Mouse (Mus musculus) limb, embryonic 12.5 days (tissue): Measurements from ENCODE around the gene Dpp6. TPM values are rescaled to one million over a fixed set of nuclear protein-coding genes. Genes with fewer than 3 reads are reported as not detected.

ENCODE experiments used
- ATAC-seq: fragments of 200-750 bp; cut with Nextera tagmentation; 2 replicates; pipeline ENCODE4 v1.8.0; 2017; ENCODE audit warnings: low read depth, moderate TSS enrichment; ENCODE audit not compliant: insufficient number of reproducible peaks, insufficient read depth, low FRiP score, low TSS enrichment
- H3K27ac ChIP-seq: fragments of 300-500 bp; sonication (generic); 2 replicates; pipeline ENCODE4 v1.5.1; 2016; ENCODE audit warnings: mild to moderate bottlenecking, moderate library complexity
- H3K27me3 ChIP-seq: fragments of 300-500 bp; sonication (generic); 2 replicates; pipeline ENCODE4 v1.6.1; 2016; ENCODE audit warnings: mild to moderate bottlenecking, moderate library complexity
- H3K36me3 ChIP-seq: fragments of 300-500 bp; sonication (generic); 2 replicates; pipeline ENCODE4 v1.6.1; 2016; ENCODE audit warnings: mild to moderate bottlenecking, moderate library complexity
- H3K4me1 ChIP-seq: fragments of 300-500 bp; sonication (generic); replicated peaks from 2 replicates; pipeline ENCODE4 v1.6.1; 2016
- H3K4me2 ChIP-seq: fragments of 300-500 bp; sonication (generic); 2 replicates; pipeline ENCODE4 v1.6.1; 2016; ENCODE audit warnings: mild to moderate bottlenecking, moderate library complexity
- H3K4me3 ChIP-seq: fragments of 300-500 bp; sonication (generic); replicated peaks from 2 replicates; pipeline ENCODE4 v1.5.1; 2016; ENCODE audit warnings: mild to moderate bottlenecking
- H3K9ac ChIP-seq: fragments of 300-500 bp; sonication (generic); replicated peaks from 2 replicates; pipeline ENCODE4 v1.6.1; 2016; ENCODE audit warnings: mild to moderate bottlenecking, moderate library complexity
- H3K9me3 ChIP-seq: fragments of 300-500 bp; sonication (generic); 2 replicates; pipeline ENCODE4 v1.6.1; 2016; ENCODE audit warnings: mild to moderate bottlenecking, moderate library complexity
- WGBS: fragments of 180-500 bp; shearing (Covaris S2); methylation state at CpG from one replicate; pipeline ENCODE4 v1.1.7; 2016; 5-methylcytosine and 5-hydroxymethylcytosine counted together
- polyA plus RNA-seq: library from polyadenylated mRNA; unstranded; fragments of >200 nt; fragmentation: Nextera tagmentation; extraction: Ambion mirVana; gene quantifications from 2 replicates; pipeline ENCODE4 v1.2.1, GENCODE M21; 2016

The Dpp6 gene
- polyA plus RNA-seq, 1 experiment from 2014 or later = 1.8 TPM

GRCm38 (mm10) chr5:27544816-27545270 is 727.8 kb downstream of the Dpp6 start:
- no peaks in the 10 kb centered on the region for H3K4me1 ChIP-seq
- WGBS = 31% methylated on average over 2 of the region's 2 CpGs
- H3K27ac ChIP-seq = no peak overlapping the region
- no peaks in the 10 kb centered on the region for H3K9me3 ChIP-seq
- H3K4me3 ChIP-seq = no peak overlapping the region
- peak; percentile 75; the same call in 1 of the 2 replicates for ATAC-seq
- no peaks in the 10 kb centered on the region for H3K27me3 ChIP-seq
- no peaks in the 10 kb centered on the region for H3K36me3 ChIP-seq
- H3K9ac ChIP-seq = no peak overlapping the region
- H3K4me2 ChIP-seq = no peak overlapping the region

- 81% methylated on average over 4 of the region's 4 CpGs for WGBS
Measured at GRCm38 (mm10) chr5:27549291-27549690, 732.3 kb downstream of the Dpp6 start.

DNA sequence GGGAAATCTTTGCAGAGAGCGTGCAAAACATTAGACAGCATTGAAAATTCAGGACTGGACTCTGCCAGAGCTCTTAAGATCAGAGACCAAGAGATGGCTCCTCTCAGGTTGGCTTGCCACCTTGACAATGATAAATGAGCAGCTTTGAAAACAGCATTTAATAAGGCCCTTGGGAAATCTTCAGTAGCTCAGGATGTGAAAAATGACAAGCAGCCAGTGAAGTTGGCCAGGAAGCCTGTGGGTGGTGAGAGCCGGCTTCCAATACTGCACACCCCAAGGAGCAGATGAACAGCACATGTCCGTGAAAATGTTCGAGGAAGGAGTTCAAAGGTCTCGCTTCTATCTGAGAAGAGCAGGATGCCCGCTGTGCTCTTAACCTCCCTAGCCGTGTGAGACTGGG is 748.7 kb downstream of the Dpp6 start:
- Histone ChIP-seq H3K9ac (no peak overlapping the region), H3K36me3 (no peaks in the 10 kb centered on the region), H3K4me2 (no peak overlapping the region), H3K27ac (no peak overlapping the region), H3K9me3 (no peaks in the 10 kb centered on the region), H3K4me1 (no peaks in the 10 kb centered on the region), H3K27me3 (no peaks in the 10 kb centered on the region), H3K4me3 (no peak overlapping the region)
- 53% methylated on average over 7 of the region's 7 CpGs for WGBS
- ATAC-seq = no peak

More at GRCm38 (mm10) chr5:27549291-27549690, 732.3 kb downstream of the Dpp6 start:
- Histone ChIP-seq H3K4me3 (no peak overlapping the region), H3K4me2 (no peak overlapping the region), H3K9me3 (no peaks in the 10 kb centered on the region), H3K36me3 (no peaks in the 10 kb centered on the region), H3K27me3 (no peaks in the 10 kb centered on the region), H3K9ac (no peak overlapping the region), H3K27ac (no peak overlapping the region), H3K4me1 (no peaks in the 10 kb centered on the region)
- no peak for ATAC-seq

DNA sequence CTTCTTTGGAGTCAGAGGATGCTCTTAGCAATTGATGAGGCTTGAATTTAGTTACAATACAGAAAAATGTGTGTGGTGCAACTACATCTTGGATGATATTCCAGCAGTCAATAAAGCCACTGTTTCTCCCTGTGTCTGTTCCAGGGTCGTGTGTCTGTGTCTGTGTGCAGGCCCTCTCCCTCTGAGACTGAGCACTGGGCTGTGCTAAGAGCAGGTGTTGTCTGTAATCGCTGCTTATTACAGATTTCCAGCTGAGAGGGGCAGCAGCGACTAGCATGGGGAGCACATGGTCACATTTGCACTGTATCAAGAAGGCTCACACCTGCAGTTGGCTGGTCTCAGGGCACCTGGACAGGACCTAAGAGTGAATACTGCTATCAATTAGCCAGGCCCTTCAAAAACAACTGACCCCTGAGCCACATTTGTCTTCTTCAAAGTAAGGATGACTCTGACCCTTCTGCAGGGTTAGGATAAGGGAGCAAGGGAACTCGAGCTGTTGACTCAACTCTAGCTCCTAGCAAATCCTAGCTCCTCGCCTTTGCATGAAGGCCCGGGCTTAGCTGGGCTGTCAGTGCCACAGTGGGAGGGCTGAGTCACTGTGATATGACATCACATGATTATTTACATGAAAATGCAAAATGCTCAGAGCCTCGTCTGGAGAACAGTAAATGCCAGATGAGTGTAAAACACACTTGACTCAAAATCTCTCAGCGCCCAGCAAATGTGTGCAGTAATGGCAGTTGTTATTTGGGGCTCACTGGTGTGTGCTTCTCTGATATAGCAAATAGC is 771.2 kb downstream of the Dpp6 start:
- H3K4me2 ChIP-seq = no peak overlapping the region
- no peaks in the 10 kb centered on the region for H3K36me3 ChIP-seq
- H3K4me1 ChIP-seq = no peaks in the 10 kb centered on the region
- H3K9me3 ChIP-seq = no peaks in the 10 kb centered on the region
- no peaks in the 10 kb centered on the region for H3K27me3 ChIP-seq
- 56% methylated on average over 8 of the region's 8 CpGs for WGBS
- no peak for ATAC-seq
- H3K9ac ChIP-seq = no peak overlapping the region
- H3K4me3 ChIP-seq = no peak overlapping the region
- H3K27ac ChIP-seq = no peak overlapping the region

DNA sequence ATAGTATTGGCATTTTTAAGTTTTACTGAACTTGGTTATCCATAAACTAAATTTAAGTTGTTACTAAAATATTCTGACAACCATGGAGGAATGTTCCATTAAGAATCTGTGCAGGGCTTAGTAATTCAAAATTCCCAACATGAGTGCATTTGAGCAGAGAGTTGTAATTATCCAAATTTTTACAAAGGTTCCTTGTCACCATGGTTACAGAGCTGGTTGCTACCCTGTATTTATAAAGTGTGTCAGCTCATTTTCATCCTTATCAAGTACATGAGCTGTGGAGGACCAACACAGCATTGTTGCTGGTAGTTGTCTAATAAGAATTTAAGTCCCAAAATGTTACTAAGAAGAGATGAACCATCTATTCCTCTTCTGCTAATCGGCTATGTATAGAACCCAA is 787.1 kb downstream of the Dpp6 start:
- no peaks in the 10 kb centered on the region for H3K36me3 ChIP-seq
- WGBS = 90% methylated on average over 1 of the region's 1 CpGs
- H3K27me3 ChIP-seq = no peaks in the 10 kb centered on the region
- H3K4me3 ChIP-seq = no peak overlapping the region
- ATAC-seq = no peak
- H3K9me3 ChIP-seq = no peaks in the 10 kb centered on the region
- H3K9ac ChIP-seq = no peak overlapping the region
- no peak overlapping the region for H3K4me2 ChIP-seq
- no peak overlapping the region for H3K27ac ChIP-seq
- H3K4me1 ChIP-seq = no peaks in the 10 kb centered on the region

DNA sequence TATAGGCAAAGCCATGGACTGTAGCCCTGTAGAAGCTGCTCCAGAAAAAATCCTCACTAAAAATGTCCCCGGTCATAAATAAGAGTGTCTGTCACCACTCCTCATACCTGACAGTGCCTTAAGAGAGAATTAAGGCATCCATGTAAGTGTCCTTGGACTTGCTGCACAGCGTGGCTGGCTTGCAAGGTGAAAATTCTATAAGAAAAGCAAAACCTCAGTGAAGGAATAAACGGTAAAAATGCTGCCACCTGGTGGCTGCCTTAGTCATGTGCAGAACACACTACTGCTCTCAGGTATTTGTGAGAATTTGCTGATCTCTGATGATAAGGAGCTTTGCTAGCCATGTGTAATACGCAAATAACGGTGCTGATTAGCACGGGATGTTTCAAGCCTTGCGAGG is 798.8 kb downstream of the Dpp6 start:
- H3K27ac ChIP-seq = no peak overlapping the region
- H3K4me1 ChIP-seq = no peaks in the 10 kb centered on the region
- H3K9ac ChIP-seq = no peak overlapping the region
- no peak overlapping the region for H3K4me2 ChIP-seq
- H3K9me3 ChIP-seq = no peaks in the 10 kb centered on the region
- H3K36me3 ChIP-seq = no peaks in the 10 kb centered on the region
- no peak; the same call in 1 of the 2 replicates for ATAC-seq
- no peak overlapping the region for H3K4me3 ChIP-seq
- H3K27me3 ChIP-seq = no peaks in the 10 kb centered on the region
- 33% methylated on average over 7 of the region's 7 CpGs for WGBS

DNA sequence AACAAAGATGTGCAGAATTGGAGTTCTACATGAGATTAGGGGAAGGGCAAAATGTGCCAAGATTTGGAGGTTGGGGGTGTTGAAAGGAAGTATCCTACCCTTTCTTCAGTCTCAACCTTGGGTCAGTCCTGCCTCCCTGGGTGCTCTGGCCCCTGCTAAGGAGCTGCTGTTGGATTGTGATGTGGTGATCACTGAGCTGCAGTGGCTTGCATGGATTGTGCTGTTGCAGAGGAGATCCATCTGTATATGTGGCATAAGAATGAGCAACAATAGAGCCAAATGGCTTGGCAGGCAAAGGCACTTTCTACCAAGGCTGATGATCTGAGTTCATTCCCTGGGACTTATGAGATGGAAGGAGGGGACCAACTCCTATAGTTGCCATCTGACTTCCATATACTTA is 804.8 kb downstream of the Dpp6 start:
- no peak overlapping the region for H3K27ac ChIP-seq
- no peak overlapping the region for H3K4me3 ChIP-seq
- no peaks in the 10 kb centered on the region for H3K9me3 ChIP-seq
- H3K4me1 ChIP-seq = no peaks in the 10 kb centered on the region
- H3K4me2 ChIP-seq = no peak overlapping the region
- no peak for ATAC-seq
- H3K36me3 ChIP-seq = no peaks in the 10 kb centered on the region
- no peaks in the 10 kb centered on the region for H3K27me3 ChIP-seq
- H3K9ac ChIP-seq = no peak overlapping the region

DNA sequence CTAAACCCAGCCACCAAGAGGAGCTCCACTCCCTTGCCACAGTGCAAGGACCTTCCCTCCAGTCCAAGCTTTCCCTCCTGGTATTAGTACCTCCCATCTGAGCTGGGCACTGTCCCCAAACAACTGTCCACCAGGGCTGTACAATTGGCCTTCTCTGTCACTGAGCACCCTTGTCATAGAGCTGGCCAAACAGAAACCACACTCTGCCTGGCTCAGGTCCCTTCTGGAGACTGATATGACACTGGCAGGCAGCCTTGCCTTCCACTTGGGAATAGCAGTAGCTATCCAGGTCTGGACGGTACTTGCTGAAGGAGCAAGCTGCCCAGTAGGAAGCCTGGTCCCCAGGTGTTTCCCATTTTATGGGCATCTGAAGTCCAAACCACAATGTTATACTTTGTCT is 806.9 kb downstream of the Dpp6 start:
- WGBS = 59% methylated on average over 1 of the region's 1 CpGs
- H3K36me3 ChIP-seq = no peaks in the 10 kb centered on the region
- H3K27ac ChIP-seq = no peak overlapping the region
- H3K4me1 ChIP-seq = no peaks in the 10 kb centered on the region
- no peaks in the 10 kb centered on the region for H3K27me3 ChIP-seq
- H3K4me3 ChIP-seq = no peak overlapping the region
- H3K9ac ChIP-seq = no peak overlapping the region
- ATAC-seq = no peak
- no peaks in the 10 kb centered on the region for H3K9me3 ChIP-seq
- no peak overlapping the region for H3K4me2 ChIP-seq

GRCm38 (mm10) chr5:27632151-27632550 is 815.1 kb downstream of the Dpp6 start:
- ATAC-seq = no peak
- no peak overlapping the region for H3K27ac ChIP-seq
- no peak overlapping the region for H3K4me3 ChIP-seq
- H3K27me3 ChIP-seq = no peaks in the 10 kb centered on the region
- H3K9me3 ChIP-seq = no peaks in the 10 kb centered on the region
- no peaks in the 10 kb centered on the region for H3K4me1 ChIP-seq
- no peaks in the 10 kb centered on the region for H3K36me3 ChIP-seq
- no peak overlapping the region for H3K4me2 ChIP-seq
- 84% methylated on average over 2 of the region's 2 CpGs for WGBS
- no peak overlapping the region for H3K9ac ChIP-seq

GRCm38 (mm10) chr5:27635941-27636340 is 818.9 kb downstream of the Dpp6 start:
- H3K27me3 ChIP-seq = no peaks in the 10 kb centered on the region
- H3K27ac ChIP-seq = no peak overlapping the region
- no peak overlapping the region for H3K4me3 ChIP-seq
- no peaks in the 10 kb centered on the region for H3K4me1 ChIP-seq
- no peaks in the 10 kb centered on the region for H3K9me3 ChIP-seq
- no peak overlapping the region for H3K4me2 ChIP-seq
- no peaks in the 10 kb centered on the region for H3K36me3 ChIP-seq
- 66% methylated on average over 2 of the region's 2 CpGs for WGBS
- no peak overlapping the region for H3K9ac ChIP-seq
- no peak for ATAC-seq

- no peaks in the 10 kb centered on the region for H3K9me3 ChIP-seq
- no peak overlapping the region for H3K9ac ChIP-seq
- 70% methylated on average over 1 of the region's 1 CpGs for WGBS
- no peak overlapping the region for H3K4me3 ChIP-seq
- no peak for ATAC-seq
- no peaks in the 10 kb centered on the region for H3K27me3 ChIP-seq
- H3K36me3 ChIP-seq = no peaks in the 10 kb centered on the region
- no peaks in the 10 kb centered on the region for H3K4me1 ChIP-seq
- H3K4me2 ChIP-seq = no peak overlapping the region
- no peak overlapping the region for H3K27ac ChIP-seq
Measured at GRCm38 (mm10) chr5:27641876-27642275, 824.9 kb downstream of the Dpp6 start.
